Mouse (Mus musculus) lung, postnatal 10 days (tissue): Measurements from ENCODE around the gene Prkcz.
A peak's percentile ranks its signal among the peaks of the same experiment; 100 is the strongest.

Source experiments
- DNase-seq: peaks from one replicate; pipeline ENCODE4 v3.0.0; 2021

The Prkcz gene

GRCm38 (mm10) chr4:155217241-155218103, 143.7 kb downstream of the Prkcz start:
- peak; percentile 69 for DNase-seq

GRCm38 (mm10) chr4:155215773-155216630, 145.2 kb downstream of the Prkcz start:
- peak; percentile 72 for DNase-seq

GRCm38 (mm10) chr4:155215203-155215602, 146.0 kb downstream of the Prkcz start:
- peak; percentile 62 for DNase-seq

DNA sequence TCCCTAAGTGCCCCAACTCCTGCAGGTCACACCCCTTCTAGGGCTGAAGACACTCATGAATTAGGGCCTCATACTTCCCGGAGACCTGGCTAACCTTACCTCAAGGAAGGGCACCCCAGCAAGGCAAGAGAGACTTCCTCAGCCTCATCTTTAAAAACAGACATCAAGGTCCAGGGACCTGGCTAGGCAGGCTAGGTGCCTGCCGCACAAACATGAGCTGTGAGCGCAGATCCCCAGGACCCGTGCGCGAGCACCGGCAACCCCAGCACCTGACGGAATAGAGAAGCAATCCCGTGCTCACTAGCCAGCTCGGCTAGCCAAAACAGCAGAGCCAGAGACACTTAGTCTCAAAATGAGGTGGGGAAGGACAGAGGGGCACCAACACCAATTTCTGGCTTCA, 146.4 kb downstream of the Prkcz start:
- no peak for DNase-seq

DNA sequence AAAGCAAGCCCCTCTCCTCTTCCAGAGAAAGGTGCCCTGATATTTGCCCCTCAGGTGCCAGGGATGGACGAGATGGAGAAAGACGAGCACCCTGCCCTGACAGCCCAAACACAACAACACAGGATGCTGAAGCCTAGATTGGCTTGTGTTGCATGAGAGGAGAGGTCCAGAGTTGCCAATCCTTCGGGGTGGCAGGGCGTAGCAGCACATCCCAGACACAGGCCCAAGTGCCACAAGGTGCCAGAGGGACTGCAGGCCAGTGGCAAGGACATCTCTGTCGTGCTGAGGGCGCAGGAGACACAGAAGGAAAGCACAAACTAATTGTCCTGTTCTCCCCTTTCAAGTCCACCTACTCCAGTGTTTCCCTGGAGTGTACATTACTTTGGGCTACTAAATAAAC, 147.0 kb downstream of the Prkcz start:
- no peak for DNase-seq

DNA sequence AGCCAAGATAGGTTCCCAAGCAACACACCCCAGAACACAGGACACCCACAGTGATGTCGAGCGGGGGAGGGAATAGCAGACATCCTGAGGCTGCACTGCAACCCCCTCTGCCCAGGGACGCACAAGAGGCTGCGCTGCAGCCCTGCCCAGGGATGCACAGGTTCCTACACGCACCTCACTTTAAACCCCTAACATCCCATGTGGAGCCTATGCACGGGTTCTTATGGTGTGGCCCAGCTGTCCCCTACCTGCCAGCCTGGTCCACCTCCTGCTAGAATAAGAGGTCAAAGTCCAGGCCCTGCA, 147.5 kb downstream of the Prkcz start:
- DNase-seq: no peak

DNA sequence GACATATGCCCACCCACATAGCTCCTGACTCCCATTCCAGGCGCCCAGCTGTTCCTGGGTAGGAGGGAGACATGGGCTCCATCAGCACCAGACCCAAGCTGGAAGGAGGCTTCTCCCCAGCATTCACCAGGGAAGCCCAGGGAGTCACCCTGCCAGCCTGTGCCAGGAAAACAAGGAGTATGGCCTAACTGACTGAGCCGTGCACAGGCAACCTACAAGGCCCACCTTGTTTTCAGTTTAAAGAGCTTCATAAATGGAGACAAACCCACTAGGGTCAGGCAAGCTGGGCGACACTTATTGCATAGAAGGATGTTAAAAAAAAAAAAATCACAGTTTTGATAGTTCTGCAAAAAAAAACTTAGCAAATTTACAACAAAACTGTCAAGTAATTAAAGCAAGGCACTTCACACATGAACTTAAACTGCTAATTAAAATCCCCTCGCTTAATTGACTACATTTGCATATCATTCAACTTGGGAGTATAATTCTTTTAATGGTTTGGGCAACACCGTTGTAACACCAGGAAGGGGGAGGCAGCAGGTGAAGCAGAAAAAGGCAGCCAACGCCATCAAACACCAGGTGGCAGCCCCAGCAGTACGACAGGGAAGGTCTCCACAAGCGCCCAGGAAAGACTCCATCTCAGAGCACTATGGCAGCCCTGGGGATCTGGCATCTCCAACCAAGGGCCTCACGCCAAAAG, 148.0 kb downstream of the Prkcz start:
- DNase-seq: no peak
